Mouse (Mus musculus) ES-Bruce4 (cell line): ENCODE results near the gene Gm42791. TPM values are rescaled to one million over a fixed set of nuclear protein-coding genes. Genes with fewer than 3 reads are reported as not detected.

Source experiments
- H3K27ac ChIP-seq: 2 replicates; pipeline ENCODE4 v1.5.1; 2012; ENCODE audit warnings: low read length, inconsistent platforms; ENCODE audit not compliant: insufficient read depth
- H3K27me3 ChIP-seq: 2 replicates; pipeline ENCODE4 v1.6.1; 2012; ENCODE audit warnings: mild to moderate bottlenecking, low read length, inconsistent platforms; ENCODE audit not compliant: control insufficient read depth, poor library complexity, insufficient read depth, severe bottlenecking
- H3K36me3 ChIP-seq: 2 replicates; pipeline ENCODE4 v1.6.1; 2012; ENCODE audit warnings: inconsistent platforms, mild to moderate bottlenecking, low read length, moderate library complexity; ENCODE audit not compliant: control insufficient read depth, poor library complexity, insufficient read depth, severe bottlenecking
- H3K4me1 ChIP-seq: one replicate; pipeline ENCODE4 v1.8.1; 2011; ENCODE audit warnings: low read length; ENCODE audit not compliant: control insufficient read depth, insufficient read depth
- H3K4me3 ChIP-seq: 2 replicates; pipeline ENCODE4 v1.5.1; 2011; ENCODE audit warnings: low read depth, mild to moderate bottlenecking, low read length
- H3K9ac ChIP-seq: 2 replicates; pipeline ENCODE4 v1.6.1; 2012; ENCODE audit warnings: low read depth, mild to moderate bottlenecking, inconsistent platforms; ENCODE audit not compliant: poor library complexity, severe bottlenecking
- H3K9me3 ChIP-seq: replicated peaks from 2 replicates; pipeline ENCODE4 v1.6.1; 2012; ENCODE audit warnings: mild to moderate bottlenecking, low read length, inconsistent platforms; ENCODE audit not compliant: control insufficient read depth, poor library complexity, insufficient read depth, severe bottlenecking
- CTCF ChIP-seq: IDR thresholded peaks from one replicate; pipeline ENCODE4 v1.8.1; 2011; ENCODE audit warnings: low read depth, low read length
- EP300 ChIP-seq: IDR thresholded peaks from 2 replicates; pipeline ENCODE4 v1.6.1; 2011; ENCODE audit warnings: low read depth, low read length; ENCODE audit not compliant: insufficient read depth
- POLR2A ChIP-seq: IDR thresholded peaks from one replicate; pipeline ENCODE4 v1.8.1; 2011; ENCODE audit warnings: low read length; ENCODE audit not compliant: insufficient read depth
- polyA plus RNA-seq: library from polyadenylated mRNA; stranded (reverse); fragments of >200 nt; gene quantifications from 2 replicates; pipeline ENCODE4 v1.2.4, GENCODE M21; 2011; ENCODE audit warnings: low read depth; ENCODE audit not compliant: missing spikeins, insufficient read depth, insufficient read length

Gene Gm42791
- polyA plus RNA-seq, 1 experiment = 4.8 TPM

GRCm38 (mm10) chr5:148973019-148973668, 21.8 kb downstream of the Gm42791 start:
- no peaks in the 10 kb centered on the region for H3K4me1 ChIP-seq
- H3K9ac ChIP-seq = no peak overlapping the region
- H3K36me3 ChIP-seq = no peaks in the 10 kb centered on the region
- no peaks in the 10 kb centered on the region for H3K27me3 ChIP-seq
- no peaks in the 10 kb centered on the region for H3K9me3 ChIP-seq
- no peak overlapping the region for H3K27ac ChIP-seq
- H3K4me3 ChIP-seq = no peak overlapping the region
- TF ChIP-seq EP300 = no peak
- TF ChIP-seq POLR2A = no peak
- TF ChIP-seq CTCF = no peak

- H3K27ac ChIP-seq = no peak overlapping the region
- no peaks in the 10 kb centered on the region for H3K4me1 ChIP-seq
- no peaks in the 10 kb centered on the region for H3K36me3 ChIP-seq
- no peaks in the 10 kb centered on the region for H3K27me3 ChIP-seq
- H3K4me3 ChIP-seq = no peak overlapping the region
- no peaks in the 10 kb centered on the region for H3K9me3 ChIP-seq
- no peak overlapping the region for H3K9ac ChIP-seq
- TF ChIP-seq POLR2A (no peak), EP300 (no peak), CTCF (no peak)
These were observed 22.8 kb downstream of the Gm42791 start for GRCm38 (mm10) chr5:148972167-148972566.

DNA sequence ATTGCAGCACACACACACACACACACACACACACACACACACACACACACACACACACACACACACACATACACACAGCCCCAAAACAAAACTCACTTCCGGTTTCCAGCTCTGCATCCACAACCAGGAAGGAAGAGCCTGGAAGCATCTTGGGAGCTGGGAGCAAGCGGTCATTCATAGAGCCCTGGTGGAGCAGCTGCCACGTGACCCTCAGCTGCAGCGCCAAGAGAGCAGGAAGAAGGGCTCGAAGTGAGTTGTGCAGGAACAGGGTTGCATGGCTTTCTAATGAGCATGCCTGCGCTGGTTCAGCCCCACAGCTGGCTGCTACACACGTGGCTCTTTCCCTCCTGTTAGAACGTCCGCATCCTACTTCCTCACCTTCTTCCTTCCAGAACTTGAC, 25.3 kb downstream of the Gm42791 start:
- no peak for TF ChIP-seq POLR2A
- no peak overlapping the region for H3K27ac ChIP-seq
- no peaks in the 10 kb centered on the region for H3K36me3 ChIP-seq
- no peaks in the 10 kb centered on the region for H3K27me3 ChIP-seq
- no peaks in the 10 kb centered on the region for H3K9me3 ChIP-seq
- H3K9ac ChIP-seq = no peak overlapping the region
- H3K4me1 ChIP-seq = no peaks in the 10 kb centered on the region
- H3K4me3 ChIP-seq = no peak overlapping the region

DNA sequence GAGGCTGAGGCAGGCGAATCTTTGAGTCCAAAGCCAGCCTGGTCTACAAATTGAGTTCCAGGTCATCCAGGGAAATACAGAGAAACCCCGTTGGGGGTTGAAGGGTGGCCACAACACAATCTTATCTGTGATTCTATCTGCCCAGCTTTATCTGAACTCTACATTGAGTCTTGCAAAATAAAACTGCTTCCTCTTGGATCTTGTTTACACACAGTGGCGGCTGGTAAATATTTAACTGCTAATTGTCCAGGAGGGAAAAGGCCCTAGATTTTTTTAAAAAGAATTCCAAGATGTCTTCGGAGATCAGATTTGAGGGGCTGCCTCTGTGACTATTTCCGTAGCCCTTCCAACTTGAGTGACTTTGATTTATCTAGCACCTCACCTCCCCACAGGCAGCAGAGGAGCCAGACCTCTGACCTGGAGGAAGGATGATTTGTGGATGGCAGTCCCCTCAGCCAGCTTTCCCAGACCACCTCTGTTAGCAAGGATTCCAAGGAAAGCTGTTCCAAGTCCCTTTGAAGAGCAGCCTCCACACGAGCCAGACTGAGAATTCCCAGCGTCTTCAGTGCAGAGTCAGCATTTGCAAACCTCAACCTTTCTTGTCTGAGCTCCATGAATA, 25.9 kb downstream of the Gm42791 start:
- no peaks in the 10 kb centered on the region for H3K27me3 ChIP-seq
- no peaks in the 10 kb centered on the region for H3K36me3 ChIP-seq
- H3K27ac ChIP-seq = no peak overlapping the region
- H3K9ac ChIP-seq = no peak overlapping the region
- TF ChIP-seq EP300 (no peak), CTCF (no peak), POLR2A (no peak)
- no peaks in the 10 kb centered on the region for H3K4me1 ChIP-seq
- H3K9me3 ChIP-seq = no peaks in the 10 kb centered on the region
- no peak overlapping the region for H3K4me3 ChIP-seq

DNA sequence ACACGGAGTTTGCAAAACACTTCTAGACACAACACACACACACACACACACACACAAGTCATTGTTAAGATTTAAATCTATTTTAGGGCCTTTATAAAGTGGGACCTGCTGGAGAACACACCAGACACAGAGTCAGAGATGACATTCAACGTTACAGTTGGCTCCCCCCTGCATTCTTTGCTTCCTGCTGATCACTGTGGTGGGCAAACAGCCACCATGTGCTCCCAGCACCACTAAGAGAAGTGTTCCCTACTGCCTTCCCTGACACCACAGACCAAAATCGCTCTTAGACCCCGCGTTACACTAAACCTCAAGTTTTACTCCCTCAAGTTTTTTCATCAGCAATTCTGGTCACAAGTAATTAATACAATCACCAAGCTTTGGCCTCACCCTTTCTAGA, 26.8 kb downstream of the Gm42791 start:
- H3K4me1 ChIP-seq = no peaks in the 10 kb centered on the region

DNA sequence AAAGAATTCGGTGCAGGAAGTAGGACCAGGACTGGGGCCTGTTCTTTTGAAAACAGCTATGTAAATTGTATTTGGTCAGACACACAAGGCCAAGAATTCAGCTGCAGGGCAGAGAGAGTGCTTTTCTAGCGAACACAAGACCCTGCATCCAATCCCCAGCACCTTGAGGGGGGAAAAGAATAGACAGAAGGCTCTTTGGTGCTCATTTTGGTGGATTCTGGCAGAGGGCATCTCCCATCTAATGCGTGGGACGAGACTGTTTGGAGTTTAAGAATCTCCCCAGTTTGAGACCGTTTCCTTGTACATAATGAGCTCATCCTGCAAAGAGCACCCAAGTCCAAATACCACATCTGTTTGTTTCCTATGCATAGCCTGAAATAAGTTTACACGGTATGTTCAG, 28.6 kb downstream of the Gm42791 start:
- H3K9ac ChIP-seq = no peak overlapping the region
- no peak overlapping the region for H3K4me3 ChIP-seq
- no peaks in the 10 kb centered on the region for H3K27me3 ChIP-seq
- H3K4me1 ChIP-seq = no peaks in the 10 kb centered on the region
- TF ChIP-seq CTCF (no peak), POLR2A (no peak), EP300 (no peak)
- H3K36me3 ChIP-seq = no peaks in the 10 kb centered on the region
- H3K9me3 ChIP-seq = no peaks in the 10 kb centered on the region
- H3K27ac ChIP-seq = no peak overlapping the region

More for the DNA sequence above, 26.8 kb downstream of the Gm42791 start:
- H3K4me3 ChIP-seq = no peak overlapping the region
- TF ChIP-seq EP300 (no peak), POLR2A (no peak), CTCF (no peak)
- no peaks in the 10 kb centered on the region for H3K36me3 ChIP-seq
- no peak overlapping the region for H3K27ac ChIP-seq
- no peaks in the 10 kb centered on the region for H3K27me3 ChIP-seq
- no peaks in the 10 kb centered on the region for H3K9me3 ChIP-seq
- H3K9ac ChIP-seq = no peak overlapping the region
